Mouse (Mus musculus): ENCODE data around the gene Jazf1. TPM values are rescaled to one million over a fixed set of nuclear protein-coding genes. Genes with fewer than 3 reads are reported as not detected.

The Jazf1 gene
- polyA plus RNA-seq, 1 experiment from 2014 or later = 16.2 TPM

DNA sequence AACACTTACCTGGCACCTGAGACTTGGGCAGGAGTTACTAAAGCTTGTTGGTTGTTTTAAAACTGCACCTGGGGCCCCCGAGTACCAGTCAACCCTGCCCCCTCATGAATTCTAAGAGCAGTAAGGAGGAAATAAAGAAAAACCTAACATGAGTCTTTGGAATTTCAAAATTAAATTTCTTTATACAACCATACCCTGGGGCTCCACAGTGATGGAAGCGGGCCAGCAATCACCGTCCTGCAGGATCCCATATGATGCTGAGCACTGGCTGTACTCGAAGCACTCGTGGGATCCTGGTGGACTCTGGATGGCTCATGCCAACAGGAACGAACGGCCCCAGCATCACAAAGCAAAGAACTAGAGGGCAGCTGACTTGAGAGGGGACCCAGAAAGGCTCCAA is 149.0 kb downstream of the Jazf1 start:
- Histone ChIP-seq H3K9ac (no peak overlapping the region), H3K9me3 (replicated peaks) (no peaks in the 10 kb centered on the region), H3K4me2 (no peak overlapping the region), H3K36me3 (ENCODE audit: poor library complexity, severe bottlenecking) (no peaks in the 10 kb centered on the region), H3K4me1 (0 out of 2 replicates have a peak, but pooled peaks cover 2% of the 10 kb centered on the region), H3K4me3 (no peak overlapping the region), H3K27me3 (peaks cover 27% of the 10 kb centered on the region), H3K27ac (no peak overlapping the region)
- 75% methylated on average over 7 of the region's 7 CpGs for WGBS
- ATAC-seq = 0 out of 2 replicates have a peak, but pooled peaks have one; percentile 10

- no peak overlapping the region for H3K4me2 ChIP-seq
- no peak overlapping the region for H3K27ac ChIP-seq
- no peak overlapping the region for H3K9ac ChIP-seq
- peak; percentile 68 for ATAC-seq
- H3K4me3 ChIP-seq = no peak overlapping the region
- 1% methylated on average over 2 of the region's 2 CpGs for WGBS
- no peaks in the 10 kb centered on the region for H3K9me3 ChIP-seq (replicated peaks)
- no peaks in the 10 kb centered on the region for H3K36me3 ChIP-seq (ENCODE audit: poor library complexity, severe bottlenecking)
- H3K27me3 ChIP-seq = peaks cover 27% of the 10 kb centered on the region
- 0 out of 2 replicates have a peak, but pooled peaks cover 2% of the 10 kb centered on the region for H3K4me1 ChIP-seq
Measured at GRCm38 (mm10) chr6:52918980-52919379, 149.5 kb downstream of the Jazf1 start.

DNA sequence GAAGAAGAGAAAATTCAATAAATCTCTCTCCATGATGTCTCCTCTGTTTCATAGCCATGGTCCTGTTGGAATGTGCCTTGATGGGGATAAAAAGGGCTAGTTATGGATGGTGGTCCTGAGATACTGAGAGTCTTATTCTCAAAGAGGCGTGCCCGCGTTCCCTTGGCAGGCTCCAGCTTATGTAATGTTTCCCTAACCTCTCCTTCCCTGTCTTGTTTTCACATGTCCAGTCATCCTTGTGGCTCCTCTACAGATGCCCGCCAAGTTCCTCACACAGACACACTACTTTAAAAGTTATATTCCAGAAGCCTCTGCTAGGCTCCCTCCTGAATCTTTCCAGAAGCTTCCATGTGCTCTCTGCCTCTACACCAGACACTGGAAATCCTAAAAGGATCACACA is 151.0 kb downstream of the Jazf1 start:
- Histone ChIP-seq H3K4me3 (no peak overlapping the region), H3K36me3 (ENCODE audit: poor library complexity, severe bottlenecking) (no peaks in the 10 kb centered on the region), H3K4me1 (peaks cover 6% of the 10 kb centered on the region), H3K9me3 (replicated peaks) (no peaks in the 10 kb centered on the region), H3K27ac (no peak overlapping the region), H3K9ac (no peak overlapping the region), H3K4me2 (no peak overlapping the region), H3K27me3 (peaks cover 36% of the 10 kb centered on the region)
- 90% methylated on average over 4 of the region's 4 CpGs for WGBS
- ATAC-seq = no peak

DNA sequence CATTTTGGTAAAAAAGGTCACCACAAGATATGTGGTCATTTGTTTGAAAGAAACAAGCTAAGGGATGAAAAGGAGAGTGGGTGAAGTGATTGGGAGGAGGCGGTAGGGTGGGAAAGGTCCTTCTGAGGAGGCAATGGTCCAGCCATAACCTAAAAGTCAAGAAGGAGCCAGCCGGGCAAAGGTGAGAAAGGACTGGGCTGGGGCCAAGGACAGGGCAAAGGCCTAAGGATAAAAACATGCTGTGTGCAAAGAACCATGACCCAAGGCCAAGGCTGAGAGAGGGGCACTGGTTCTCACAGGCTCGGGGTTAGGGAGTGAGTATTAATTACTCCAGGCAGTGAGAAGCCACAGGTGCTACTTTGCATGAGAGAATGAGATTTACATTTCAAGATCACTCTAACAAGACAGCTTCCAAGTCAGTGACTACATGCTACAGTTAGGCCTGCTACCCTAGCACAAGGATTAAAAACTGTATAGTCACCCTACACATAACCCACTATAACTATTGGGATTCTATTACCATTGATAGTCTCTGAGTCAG is 151.5 kb downstream of the Jazf1 start:
- H3K9ac ChIP-seq = no peak overlapping the region
- H3K27me3 ChIP-seq = peaks cover 38% of the 10 kb centered on the region
- no peaks in the 10 kb centered on the region for H3K36me3 ChIP-seq (ENCODE audit: poor library complexity, severe bottlenecking)
- no peak overlapping the region for H3K4me3 ChIP-seq
- no peak overlapping the region for H3K4me2 ChIP-seq
- ATAC-seq = no peak
- no peaks in the 10 kb centered on the region for H3K9me3 ChIP-seq (replicated peaks)
- H3K27ac ChIP-seq = no peak overlapping the region
- peaks cover 7% of the 10 kb centered on the region for H3K4me1 ChIP-seq
- WGBS = 88% methylated on average over 3 of the region's 3 CpGs

- WGBS = 73% methylated on average over 2 of the region's 2 CpGs
- Histone ChIP-seq H3K4me2 (no peak overlapping the region), H3K36me3 (ENCODE audit: poor library complexity, severe bottlenecking) (no peaks in the 10 kb centered on the region), H3K27me3 (peaks cover 32% of the 10 kb centered on the region), H3K4me1 (peaks cover 12% of the 10 kb centered on the region), H3K4me3 (no peak overlapping the region), H3K27ac (no peak overlapping the region), H3K9ac (no peak overlapping the region), H3K9me3 (replicated peaks) (no peaks in the 10 kb centered on the region)
- ATAC-seq = no peak
Measured at GRCm38 (mm10) chr6:52914921-52915320, 153.5 kb downstream of the Jazf1 start.

DNA sequence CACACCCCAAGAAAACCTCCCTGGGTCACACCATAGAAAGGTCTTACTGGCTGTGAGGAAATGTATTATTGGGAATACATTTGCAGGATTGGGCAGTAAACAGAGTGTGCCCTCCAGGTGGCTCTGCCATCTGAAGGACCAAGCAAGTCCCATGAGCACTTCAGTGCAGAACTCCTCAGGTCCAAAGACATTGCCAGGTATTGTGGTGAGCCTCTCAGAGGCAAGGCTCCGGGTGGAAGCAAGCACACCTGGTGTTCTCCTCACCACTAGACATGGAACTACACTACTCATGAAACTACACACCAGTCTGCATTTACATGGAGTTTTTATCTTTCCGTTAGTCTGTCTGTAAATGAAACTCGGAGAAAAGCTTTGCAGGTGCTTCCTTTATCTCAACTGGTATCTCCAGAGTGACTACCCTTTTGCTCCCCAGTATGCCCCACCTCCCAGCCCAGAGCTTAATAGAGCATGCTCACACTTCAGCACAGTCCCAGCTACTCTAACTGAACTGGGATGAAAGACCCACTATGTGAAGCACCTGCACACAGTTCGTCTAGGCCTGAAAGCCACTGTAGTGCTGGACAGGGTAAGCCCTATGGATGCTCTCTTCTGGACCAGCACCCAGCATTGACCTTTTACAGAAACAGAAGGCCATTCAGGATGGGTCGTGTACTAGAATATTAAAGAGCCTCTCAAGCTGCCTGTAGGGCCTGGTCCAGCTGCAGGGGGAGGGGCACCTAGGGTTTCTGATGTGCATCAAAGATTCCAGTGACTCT is 156.1 kb downstream of the Jazf1 start:
- Histone ChIP-seq H3K9ac (no peak overlapping the region), H3K4me2 (no peak overlapping the region), H3K9me3 (replicated peaks) (no peaks in the 10 kb centered on the region), H3K4me3 (no peak overlapping the region), H3K27ac (no peak overlapping the region), H3K4me1 (peaks cover 12% of the 10 kb centered on the region), H3K36me3 (ENCODE audit: poor library complexity, severe bottlenecking) (no peaks in the 10 kb centered on the region), H3K27me3 (peaks cover 23% of the 10 kb centered on the region)
- no peak for ATAC-seq
- WGBS = 74% methylated on average over 5 of the region's 5 CpGs

GRCm38 (mm10) chr6:52906801-52907200 is 161.6 kb downstream of the Jazf1 start:
- no peak overlapping the region for H3K9ac ChIP-seq
- H3K4me3 ChIP-seq = no peak overlapping the region
- peaks cover 12% of the 10 kb centered on the region for H3K4me1 ChIP-seq
- no peak overlapping the region for H3K27ac ChIP-seq
- H3K9me3 ChIP-seq (replicated peaks) = no peaks in the 10 kb centered on the region
- WGBS = 86% methylated on average over 5 of the region's 5 CpGs
- ATAC-seq = no peak
- no peaks in the 10 kb centered on the region for H3K36me3 ChIP-seq (ENCODE audit: poor library complexity, severe bottlenecking)
- no peak overlapping the region for H3K4me2 ChIP-seq
- peaks cover 12% of the 10 kb centered on the region for H3K27me3 ChIP-seq

DNA sequence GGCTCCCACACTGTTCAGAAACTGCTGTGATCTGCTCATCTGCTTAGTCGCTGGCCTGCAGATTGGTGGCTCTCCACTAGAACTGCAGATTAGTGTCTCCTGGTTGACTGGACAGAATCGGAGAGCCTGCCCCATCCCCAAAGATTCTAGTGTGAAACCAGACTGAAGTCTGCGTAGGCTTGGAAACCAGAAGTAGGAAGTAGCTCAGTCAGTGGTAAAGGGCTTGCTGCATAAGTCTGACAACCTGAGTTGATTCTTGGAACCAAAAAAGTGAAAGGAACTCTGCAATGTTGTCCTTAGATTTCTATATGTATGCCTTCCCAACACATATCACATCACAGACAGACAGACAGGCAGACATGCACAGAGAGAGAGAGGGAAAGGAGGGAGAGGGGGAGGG is 163.3 kb downstream of the Jazf1 start:
- H3K4me1 ChIP-seq = peaks cover 8% of the 10 kb centered on the region
- no peak overlapping the region for H3K27ac ChIP-seq
- H3K9me3 ChIP-seq (replicated peaks) = no peaks in the 10 kb centered on the region
- H3K27me3 ChIP-seq = peaks cover 20% of the 10 kb centered on the region
- ATAC-seq = no peak
- no peak overlapping the region for H3K4me3 ChIP-seq
- no peak overlapping the region for H3K9ac ChIP-seq
- H3K4me2 ChIP-seq = no peak overlapping the region
- no peaks in the 10 kb centered on the region for H3K36me3 ChIP-seq (ENCODE audit: poor library complexity, severe bottlenecking)
- 89% methylated on average over 3 of the region's 3 CpGs for WGBS

- Histone ChIP-seq H3K9me3 (replicated peaks) (no peaks in the 10 kb centered on the region), H3K4me3 (no peak overlapping the region), H3K4me2 (no peak overlapping the region), H3K27ac (no peak overlapping the region), H3K4me1 (peaks cover 10% of the 10 kb centered on the region), H3K36me3 (ENCODE audit: poor library complexity, severe bottlenecking) (no peaks in the 10 kb centered on the region), H3K27me3 (peaks cover 25% of the 10 kb centered on the region), H3K9ac (no peak overlapping the region)
- WGBS = 88% methylated on average over 4 of the region's 4 CpGs
- ATAC-seq = no peak
Measured at GRCm38 (mm10) chr6:52903226-52903960, 165.0 kb downstream of the Jazf1 start.

DNA sequence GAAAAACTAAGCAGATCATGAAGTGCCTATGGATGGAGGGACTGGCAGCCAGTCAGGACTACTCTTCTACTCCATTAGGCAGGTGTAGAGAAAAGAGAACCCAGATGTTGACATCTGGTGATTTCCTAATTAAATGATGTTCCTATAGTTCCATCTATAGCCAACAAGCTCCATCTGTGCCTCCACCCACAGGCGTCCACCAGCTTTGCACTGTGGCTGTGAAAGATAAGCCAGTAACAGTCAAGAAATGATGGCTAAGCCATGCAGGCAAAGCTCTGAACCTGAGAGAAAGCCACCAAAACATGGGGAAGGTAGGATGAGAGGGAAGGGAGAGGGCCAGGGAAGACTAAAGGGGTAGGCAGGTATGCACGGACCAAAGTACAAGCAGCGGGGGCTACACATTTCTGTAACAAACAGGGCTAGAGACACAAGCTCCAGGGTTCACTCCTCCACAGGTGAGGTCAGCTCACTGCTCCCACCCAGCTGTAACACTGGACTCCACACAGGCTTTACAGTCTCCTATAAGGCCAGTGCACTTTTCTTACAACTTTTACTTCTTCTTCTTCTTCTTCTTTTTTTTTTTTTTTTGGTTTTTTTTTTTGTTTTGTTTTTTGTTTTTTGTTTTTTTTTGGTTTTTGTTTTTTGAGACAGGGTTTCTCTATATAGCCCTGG is 168.7 kb downstream of the Jazf1 start:
- no peak overlapping the region for H3K27ac ChIP-seq
- no peak for ATAC-seq
- no peak overlapping the region for H3K9ac ChIP-seq
- H3K4me3 ChIP-seq = no peak overlapping the region
- no peak overlapping the region for H3K4me2 ChIP-seq
- H3K4me1 ChIP-seq = peaks cover 21% of the 10 kb centered on the region
- H3K36me3 ChIP-seq (ENCODE audit: poor library complexity, severe bottlenecking) = no peaks in the 10 kb centered on the region
- peaks cover 28% of the 10 kb centered on the region for H3K27me3 ChIP-seq
- H3K9me3 ChIP-seq (replicated peaks) = no peaks in the 10 kb centered on the region
- WGBS = 93% methylated on average over 3 of the region's 3 CpGs

- peak; percentile 23; the same call in 1 of the 2 replicates for ATAC-seq
- Histone ChIP-seq H3K4me2 (peak overlapping the region; percentile 53), H3K4me3 (no peak overlapping the region), H3K36me3 (ENCODE audit: poor library complexity, severe bottlenecking) (no peaks in the 10 kb centered on the region), H3K27me3 (peaks cover 28% of the 10 kb centered on the region), H3K9me3 (replicated peaks) (no peaks in the 10 kb centered on the region), H3K4me1 (peaks cover 44% of the 10 kb centered on the region), H3K27ac (peak overlapping the region; percentile 85), H3K9ac (no peak overlapping the region)
- 26% methylated on average over 4 of the region's 4 CpGs for WGBS
Measured at GRCm38 (mm10) chr6:52895075-52895474, 173.4 kb downstream of the Jazf1 start.

- peak overlapping the region; percentile 37 for H3K9ac ChIP-seq
- no peaks in the 10 kb centered on the region for H3K36me3 ChIP-seq (ENCODE audit: poor library complexity, severe bottlenecking)
- H3K27ac ChIP-seq = peak overlapping the region; percentile 85
- ATAC-seq = peak; percentile 88
- H3K4me2 ChIP-seq = peak overlapping the region; percentile 53
- H3K9me3 ChIP-seq (replicated peaks) = no peaks in the 10 kb centered on the region
- H3K4me1 ChIP-seq = peaks cover 44% of the 10 kb centered on the region
- 4% methylated on average over 13 of the region's 13 CpGs for WGBS
- peaks cover 31% of the 10 kb centered on the region for H3K27me3 ChIP-seq
- H3K4me3 ChIP-seq = peak overlapping the region; percentile 14; the same call in 1 of the 2 replicates
Measured at GRCm38 (mm10) chr6:52894501-52894823, 174.0 kb downstream of the Jazf1 start.
